Mouse (Mus musculus) liver, adult 2 months (tissue): ENCODE measurements around the gene Plcl2.

Experiments
- CTCF ChIP-seq: fragments of 200-500 bp; IDR thresholded peaks from 2 replicates; pipeline ENCODE4 v1.5.1; 2011; ENCODE audit warnings: low read depth, low read length, control low read depth
- POLR2A ChIP-seq: fragments of 200-500 bp; IDR thresholded peaks from 2 replicates; pipeline ENCODE4 v1.6.1; 2011; ENCODE audit warnings: low read length, control low read depth; ENCODE audit not compliant: insufficient read depth; ENCODE audit errors: extremely low read depth

- no peak for TF ChIP-seq POLR2A
- no peak for TF ChIP-seq CTCF
Observed at GRCm38 (mm10) chr17:50471230-50471629, 38.0 kb upstream of the Plcl2 start.
